Mouse (Mus musculus) ovary, postnatal 10 days (tissue): ENCODE data around the gene Ints11.

Source experiments
- DNase-seq: peaks from one replicate; pipeline ENCODE4 v3.0.0; 2022; ENCODE audit warnings: low spot score

Ints11 gene

GRCm38 (mm10) chr4:155892438-155893211 is 23.3 kb downstream of the Ints11 start:
- DNase-seq, result no peak

GRCm38 (mm10) chr4:155893212-155893690 is 23.9 kb downstream of the Ints11 start:
- DNase-seq, result no peak

- DNase-seq, result peak; percentile 29
Observed at GRCm38 (mm10) chr4:155894311-155894881, 25.1 kb downstream of the Ints11 start.

GRCm38 (mm10) chr4:155895216-155895615 is 25.9 kb downstream of the Ints11 start:
- DNase-seq, result no peak

GRCm38 (mm10) chr4:155895826-155896225 is 26.5 kb downstream of the Ints11 start:
- DNase-seq, result no peak

GRCm38 (mm10) chr4:155896461-155896860 is 27.1 kb downstream of the Ints11 start:
- DNase-seq, result no peak

- DNase-seq, result no peak
Observed at GRCm38 (mm10) chr4:155898318-155898717, 29.0 kb downstream of the Ints11 start.

GRCm38 (mm10) chr4:155899355-155899754 is 30.0 kb downstream of the Ints11 start:
- no peak for DNase-seq

- DNase-seq, result no peak
Observed at GRCm38 (mm10) chr4:155901205-155901604, 31.9 kb downstream of the Ints11 start.

GRCm38 (mm10) chr4:155903246-155903645 is 33.9 kb downstream of the Ints11 start:
- no peak for DNase-seq

- DNase-seq, result no peak
Observed at GRCm38 (mm10) chr4:155904318-155905102, 35.2 kb downstream of the Ints11 start.

- DNase-seq, result no peak
Observed at GRCm38 (mm10) chr4:155905634-155906033, 36.3 kb downstream of the Ints11 start.

- DNase-seq, result no peak
Observed at GRCm38 (mm10) chr4:155906125-155906524, 36.8 kb downstream of the Ints11 start.

GRCm38 (mm10) chr4:155907003-155907402 is 37.7 kb downstream of the Ints11 start:
- DNase-seq, result no peak

- DNase-seq, result no peak
Observed at GRCm38 (mm10) chr4:155908281-155908680, 38.9 kb downstream of the Ints11 start.

GRCm38 (mm10) chr4:155908751-155909150 is 39.4 kb downstream of the Ints11 start:
- no peak for DNase-seq

GRCm38 (mm10) chr4:155932031-155932430 is 62.7 kb downstream of the Ints11 start:
- no peak for DNase-seq
